Mouse (Mus musculus) layer of hippocampus, adult 18-20 months (tissue): ENCODE results near the gene Btbd1. TPM values are rescaled to one million over a fixed set of nuclear protein-coding genes. Genes with fewer than 3 reads are reported as not detected.
"Not testable (repeated sequence)": the region's sequence is repeated elsewhere in the genome, so short reads cannot be mapped to it uniquely, and the experiment has no call there.

Experiments used
- DNase-seq, 2 experiments: peaks; one replicate each; pipeline ENCODE4 v3.0.0; 2022; ENCODE audit warnings: low spot score in 2 of 2
- total RNA-seq, 2 experiments: library from RNA; stranded (reverse); gene quantifications; 2 replicates each; pipeline ENCODE4 v1.2.3; 2021

The Btbd1 gene
- total RNA-seq, 2 experiments from 2014 or later: 105 to 109 TPM

- DNase-seq: no peak
Observed at GRCm38 (mm10) chr7:81850171-81850570, 20.9 kb upstream of the Btbd1 start.

- no peak for DNase-seq
Observed at GRCm38 (mm10) chr7:81849633-81850032, 20.4 kb upstream of the Btbd1 start.

- no peak for DNase-seq
Observed at GRCm38 (mm10) chr7:81849214-81849613, 20.0 kb upstream of the Btbd1 start.

GRCm38 (mm10) chr7:81847777-81848176 is 18.5 kb upstream of the Btbd1 start:
- no peak for DNase-seq

GRCm38 (mm10) chr7:81847010-81847409 is 17.8 kb upstream of the Btbd1 start:
- DNase-seq: no peak

- no peak for DNase-seq
Observed at GRCm38 (mm10) chr7:81846008-81846407, 16.8 kb upstream of the Btbd1 start.

GRCm38 (mm10) chr7:81845313-81845712 is 16.1 kb upstream of the Btbd1 start:
- no peak for DNase-seq

GRCm38 (mm10) chr7:81844801-81845200 is 15.6 kb upstream of the Btbd1 start:
- DNase-seq: no peak

- no peak for DNase-seq
Observed at GRCm38 (mm10) chr7:81843903-81844302, 14.7 kb upstream of the Btbd1 start.

- DNase-seq: no peak
Observed at GRCm38 (mm10) chr7:81842998-81843397, 13.8 kb upstream of the Btbd1 start.

- no peak for DNase-seq
Observed at GRCm38 (mm10) chr7:81842141-81842540, 12.9 kb upstream of the Btbd1 start.

- no peak for DNase-seq
Observed at GRCm38 (mm10) chr7:81841439-81841838, 12.2 kb upstream of the Btbd1 start.

- DNase-seq: peak in 1 of 2 experiments; percentile 36
Observed at GRCm38 (mm10) chr7:81840661-81841181, 11.5 kb upstream of the Btbd1 start.

- DNase-seq: no peak
Observed at GRCm38 (mm10) chr7:81839746-81840145, 10.5 kb upstream of the Btbd1 start.

GRCm38 (mm10) chr7:81837771-81838170 is 8.5 kb upstream of the Btbd1 start:
- DNase-seq: not testable (repeated sequence)

- no peak for DNase-seq
Observed at GRCm38 (mm10) chr7:81835430-81835829, 6.2 kb upstream of the Btbd1 start.

- no peak for DNase-seq
Observed at GRCm38 (mm10) chr7:81834847-81835246, 5.6 kb upstream of the Btbd1 start.

GRCm38 (mm10) chr7:81828681-81829378 is 401 bp downstream of the Btbd1 start:
- DNase-seq: peak in 1 of 2 experiments; percentile 34

- DNase-seq: peak; percentile 8 to 38
Observed at GRCm38 (mm10) chr7:81827806-81828667, 1.2 kb downstream of the Btbd1 start.

GRCm38 (mm10) chr7:81825381-81825780 is 3.9 kb downstream of the Btbd1 start:
- no peak for DNase-seq

- no peak for DNase-seq
Observed at GRCm38 (mm10) chr7:81824906-81825305, 4.3 kb downstream of the Btbd1 start.

GRCm38 (mm10) chr7:81806067-81806466 is 23.2 kb downstream of the Btbd1 start:
- no peak for DNase-seq
